Mouse (Mus musculus) bone marrow, adult 2 months (tissue): ENCODE measurements around the gene Dnmbp.

Experiments
- CTCF ChIP-seq: fragments of 200-500 bp; IDR thresholded peaks from 2 replicates; pipeline ENCODE4 v1.5.1; 2011; ENCODE audit warnings: low read length, control low read depth; ENCODE audit not compliant: control insufficient read depth, insufficient read depth
- POLR2A ChIP-seq: fragments of 200-500 bp; IDR thresholded peaks from 2 replicates; pipeline ENCODE4 v1.6.1; 2011; ENCODE audit warnings: low read depth, mild to moderate bottlenecking, control low read depth, low read length, borderline replicate concordance; ENCODE audit not compliant: control insufficient read depth

- TF ChIP-seq CTCF (no peak), POLR2A (no peak)
These were observed 12.0 kb downstream of the Dnmbp start for GRCm38 (mm10) chr19:43927967-43928366.
